Mouse (Mus musculus): Measurements from ENCODE around the gene Drg1.

The Drg1 gene

DNA sequence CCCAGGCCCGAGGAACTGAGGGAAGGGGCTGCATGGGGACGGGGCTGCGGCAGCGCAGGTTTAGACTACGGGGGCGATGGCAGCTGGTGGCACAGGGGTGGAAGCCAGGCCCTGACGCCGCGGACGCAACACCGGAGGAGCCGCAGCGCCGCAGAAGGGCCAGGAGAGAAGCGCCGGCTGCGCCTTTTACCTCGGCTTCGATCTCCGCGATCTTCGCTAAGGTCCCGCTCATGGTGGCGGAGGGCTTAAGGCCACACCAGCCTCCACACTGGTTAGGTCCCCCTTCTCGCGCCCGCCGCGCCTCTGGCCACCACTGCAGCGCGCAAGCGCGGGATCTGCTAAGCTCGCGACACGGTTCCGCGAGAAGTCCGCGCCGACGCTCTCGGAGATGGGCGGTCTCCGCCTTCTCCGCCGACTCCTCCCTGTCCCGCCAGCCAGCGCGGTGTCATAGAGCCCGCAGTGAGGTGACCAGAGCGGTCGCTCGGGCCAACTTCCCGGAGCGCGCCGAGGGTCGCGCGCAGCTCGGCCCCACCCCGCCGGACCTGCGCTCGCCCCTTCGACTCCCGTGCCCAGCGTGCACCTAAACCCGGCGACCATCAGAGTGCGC, at the start of gene Drg1:
Gene Drg1 (minus strand): TSS at position 337 of the 607 bp plus-strand sequence.
- peak; percentile 94 to 95 for DNase-seq (ENCODE audit: low spot score in 2 of 2)

DNA sequence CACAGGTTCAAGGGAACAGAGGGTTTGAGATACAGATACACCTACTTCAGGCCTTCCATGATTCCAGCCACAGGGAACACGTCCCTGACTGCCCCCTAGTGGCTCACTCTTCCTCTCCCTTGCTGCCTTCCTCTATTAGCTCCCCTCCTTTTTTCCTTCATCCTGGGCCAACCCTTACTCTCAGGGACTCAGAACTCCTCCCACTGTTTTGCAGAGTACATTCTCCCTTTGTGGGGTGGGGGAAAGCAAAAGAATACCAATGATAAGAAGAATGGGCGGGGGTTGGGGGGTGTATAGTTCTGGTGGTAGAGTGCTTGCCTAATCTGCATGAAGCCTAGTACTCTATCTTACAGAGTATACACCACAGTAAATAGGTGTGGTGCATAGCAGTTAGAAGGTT, 47.9 kb upstream of the Drg1 start:
- DNase-seq (ENCODE audit: low spot score in 2 of 2): peak in 1 of 2 experiments; percentile 58

DNA sequence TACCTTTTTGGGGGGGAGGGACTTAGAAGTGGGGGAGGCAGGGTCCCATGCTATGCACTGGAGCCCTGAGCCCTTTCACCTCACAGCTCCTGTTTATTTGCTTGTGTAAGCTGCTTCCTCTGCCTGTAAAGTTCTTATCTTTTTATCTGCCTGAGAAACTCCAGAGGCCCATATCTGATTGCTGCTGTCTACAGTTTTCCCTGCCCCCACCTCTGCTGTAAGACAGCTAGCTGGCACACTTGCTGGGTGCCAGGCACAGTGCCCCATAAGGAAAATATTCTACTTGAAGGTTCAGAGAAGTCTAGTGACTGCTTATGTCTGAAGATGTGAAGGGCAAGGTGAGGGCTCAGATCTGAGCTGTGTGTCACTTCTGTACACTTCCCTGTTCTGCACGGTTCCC, 47.1 kb upstream of the Drg1 start:
- no peak for DNase-seq (ENCODE audit: low spot score in 2 of 2)

DNA sequence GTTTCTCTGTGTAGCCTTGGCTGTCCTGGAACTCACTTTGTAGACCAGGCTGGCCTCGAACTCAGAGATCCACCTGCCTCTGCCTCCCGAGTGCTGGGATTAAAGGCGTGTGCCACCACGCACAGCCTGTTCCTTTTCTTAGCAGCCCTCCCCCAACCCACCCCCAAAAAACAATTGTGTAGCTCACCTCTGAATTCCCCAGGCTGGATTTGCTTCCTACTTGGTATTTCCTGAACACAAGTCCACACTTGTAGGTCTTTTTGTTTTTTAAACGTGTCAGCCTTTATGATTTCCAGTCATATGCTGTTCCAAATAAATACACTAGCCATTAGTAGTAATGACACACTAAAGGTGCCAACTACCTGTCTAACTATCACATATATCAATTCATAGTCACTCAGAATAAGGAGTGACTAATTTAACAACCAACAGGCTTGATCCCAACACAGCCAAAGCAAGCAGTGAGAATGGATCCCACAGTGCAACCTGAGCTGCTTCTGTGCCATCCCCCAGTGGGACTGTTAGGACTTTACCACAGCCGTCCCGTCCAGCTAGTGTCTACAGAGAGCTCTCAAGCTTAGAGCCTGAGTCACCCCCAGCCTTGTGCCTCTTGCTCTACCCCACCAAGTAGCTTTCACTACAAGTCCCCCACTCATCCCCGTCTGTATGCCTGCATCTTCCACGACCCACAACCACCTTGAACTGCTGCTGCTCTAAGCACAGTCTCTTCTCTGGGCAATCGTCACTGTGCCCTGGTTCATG, 45.6 kb upstream of the Drg1 start:
- no peak for DNase-seq (ENCODE audit: low spot score in 2 of 2)

DNA sequence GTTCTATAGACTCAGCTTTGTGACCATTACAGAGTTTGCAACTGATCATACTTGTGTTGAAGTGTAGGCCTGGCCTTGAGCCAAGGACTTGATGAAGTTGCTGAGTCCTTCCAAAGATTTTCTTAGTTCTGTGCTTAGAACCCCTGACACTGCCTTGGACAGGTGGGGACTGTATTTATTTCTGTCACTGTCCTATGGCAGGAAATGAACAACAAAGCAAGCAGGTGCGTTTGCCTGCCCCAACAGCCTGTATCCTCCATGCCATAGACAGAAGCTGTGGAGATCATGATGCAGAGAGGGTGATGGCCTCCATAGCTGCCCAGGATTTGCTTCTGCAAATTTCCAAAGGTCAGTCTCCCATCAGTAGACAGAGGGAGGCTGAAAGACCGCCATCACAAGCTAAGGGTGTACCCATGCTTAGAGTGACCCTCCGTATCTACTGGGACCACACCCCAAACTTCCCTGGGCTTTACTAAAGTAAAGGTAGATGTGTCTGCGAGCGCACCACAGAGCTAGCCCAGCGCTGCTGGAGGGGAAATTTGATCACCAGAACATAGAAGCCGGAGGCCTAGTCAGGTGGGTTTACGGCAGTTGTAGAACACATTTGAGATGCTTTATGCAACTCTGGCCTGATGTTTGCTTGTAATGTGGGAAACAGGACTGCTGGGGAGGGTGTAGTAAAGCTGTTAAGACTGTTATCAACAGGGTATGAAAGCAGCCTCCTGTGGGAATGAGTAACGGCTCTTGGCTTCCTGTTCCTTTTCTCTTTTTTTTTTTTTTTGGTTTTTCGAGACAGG, 44.8 kb upstream of the Drg1 start:
- DNase-seq (ENCODE audit: low spot score in 2 of 2): no peak

DNA sequence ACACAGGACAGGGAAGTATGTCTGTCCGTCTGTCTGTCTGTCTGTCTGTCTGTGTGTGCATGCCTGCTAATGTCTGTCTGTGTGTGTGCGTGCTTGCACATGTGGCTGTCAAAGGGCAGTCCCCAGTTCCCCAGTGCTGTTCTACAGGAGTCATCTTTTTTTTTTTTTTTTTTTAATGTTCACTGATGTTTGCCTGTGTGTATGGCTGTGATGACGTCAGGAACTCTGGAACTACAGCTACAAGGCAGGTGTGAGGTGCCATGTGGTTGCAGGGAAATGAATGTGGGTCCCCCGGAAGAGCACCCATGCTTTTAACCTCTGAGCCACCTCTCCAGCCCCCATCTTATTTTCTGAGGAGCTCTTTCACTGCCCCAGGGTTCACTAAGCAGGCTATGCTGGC, 43.7 kb upstream of the Drg1 start:
- DNase-seq (ENCODE audit: low spot score in 2 of 2): no peak

DNA sequence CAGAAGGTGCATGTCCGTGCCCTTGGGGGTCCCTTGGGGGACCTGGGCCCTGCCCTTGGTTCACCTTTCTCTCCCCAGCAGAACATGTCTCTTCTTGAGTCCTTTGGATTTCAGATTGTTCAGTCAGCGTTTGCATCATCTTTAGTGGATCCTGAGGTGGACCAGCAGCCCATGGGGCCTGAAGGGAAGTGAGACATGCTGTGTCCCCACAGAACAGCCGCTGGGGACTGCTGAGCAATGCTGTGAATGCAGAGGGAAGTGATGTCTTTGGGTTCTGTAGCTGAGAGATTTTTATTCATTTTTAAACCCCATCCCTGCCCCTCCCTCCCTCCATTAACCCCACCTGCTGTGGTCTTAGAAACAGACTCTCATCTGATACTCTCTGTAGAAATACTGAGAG, 41.7 kb upstream of the Drg1 start:
- DNase-seq (ENCODE audit: low spot score in 2 of 2): no peak

DNA sequence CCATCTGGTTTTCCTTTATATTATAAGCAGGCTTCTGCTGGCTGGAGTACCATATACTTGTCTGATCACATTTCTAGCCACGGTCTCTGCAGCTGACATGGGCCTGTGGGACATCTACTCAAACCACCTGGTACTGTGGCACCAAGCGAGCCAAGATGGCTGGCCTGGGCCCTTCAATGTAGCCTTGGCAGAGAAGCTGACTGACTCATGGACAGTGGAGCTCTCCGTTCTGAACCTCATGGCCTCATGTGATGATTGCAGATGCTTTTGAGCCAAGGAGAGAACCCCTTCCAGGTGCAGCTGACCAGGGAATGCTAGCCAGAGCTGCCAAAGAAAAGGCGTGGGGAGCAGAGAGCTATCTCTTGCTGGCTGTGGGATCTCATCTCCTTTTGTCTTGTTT, 39.6 kb upstream of the Drg1 start:
- DNase-seq (ENCODE audit: low spot score in 2 of 2): no peak

DNA sequence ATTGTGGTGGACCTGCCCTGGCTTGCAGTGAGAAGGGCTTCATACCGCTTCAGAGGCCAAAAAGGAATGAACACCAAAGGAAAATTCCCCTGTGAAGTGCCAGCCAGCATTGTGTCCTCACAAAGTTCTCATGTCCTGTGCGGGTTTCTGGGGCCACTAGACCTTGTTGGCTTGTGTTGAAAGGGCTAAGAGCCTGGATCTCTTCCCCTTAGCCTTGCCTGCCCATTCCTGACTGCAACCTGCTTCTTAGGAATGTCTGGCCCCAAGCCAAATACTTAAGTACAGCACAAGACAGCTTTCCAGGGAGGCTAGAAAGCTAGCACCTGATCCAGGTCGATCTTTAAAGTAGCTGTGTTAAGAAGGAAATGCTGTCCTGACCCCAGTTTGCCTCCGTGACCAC, 36.6 kb upstream of the Drg1 start:
- no peak for DNase-seq (ENCODE audit: low spot score in 2 of 2)

DNA sequence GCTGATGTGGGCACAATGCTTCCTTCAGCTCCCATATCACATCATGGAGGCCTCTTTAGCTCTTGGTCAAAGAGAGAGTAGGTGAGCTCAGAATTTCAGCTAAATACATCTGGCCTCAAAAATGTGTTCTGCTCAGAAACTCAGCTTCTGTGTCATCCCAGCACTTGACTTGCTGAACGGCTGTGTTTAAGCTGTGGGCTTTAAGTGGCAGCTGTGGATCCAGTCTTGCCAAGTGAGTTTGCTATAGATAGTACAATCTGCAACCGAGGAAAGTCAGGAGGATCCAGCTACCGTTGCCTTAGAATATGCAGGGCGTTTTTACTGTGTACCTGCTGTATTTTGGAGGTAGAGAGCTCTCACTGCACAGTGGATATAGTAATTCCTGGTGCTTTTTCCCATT, 36.2 kb upstream of the Drg1 start:
- no peak for DNase-seq (ENCODE audit: low spot score in 2 of 2)

DNA sequence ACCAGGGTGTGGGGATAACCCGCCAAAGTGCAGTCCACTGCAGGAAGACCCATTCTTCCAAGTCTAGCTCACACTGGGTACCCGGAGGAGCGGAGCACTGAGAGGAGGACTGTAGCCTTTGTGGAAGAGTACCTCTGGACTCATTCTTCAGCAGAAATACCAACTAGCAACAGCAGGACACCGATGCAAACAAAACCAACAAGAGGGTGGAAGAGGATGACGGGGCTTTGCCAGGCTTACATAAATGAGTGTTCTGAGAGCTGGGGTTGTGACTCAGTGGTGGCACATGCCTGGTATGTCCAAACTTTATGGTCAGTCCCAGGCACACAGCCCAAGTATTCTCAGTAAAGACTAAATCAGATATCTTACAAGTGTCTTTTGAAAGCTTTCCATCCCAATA, 34.9 kb upstream of the Drg1 start:
- no peak for DNase-seq (ENCODE audit: low spot score in 2 of 2)

DNA sequence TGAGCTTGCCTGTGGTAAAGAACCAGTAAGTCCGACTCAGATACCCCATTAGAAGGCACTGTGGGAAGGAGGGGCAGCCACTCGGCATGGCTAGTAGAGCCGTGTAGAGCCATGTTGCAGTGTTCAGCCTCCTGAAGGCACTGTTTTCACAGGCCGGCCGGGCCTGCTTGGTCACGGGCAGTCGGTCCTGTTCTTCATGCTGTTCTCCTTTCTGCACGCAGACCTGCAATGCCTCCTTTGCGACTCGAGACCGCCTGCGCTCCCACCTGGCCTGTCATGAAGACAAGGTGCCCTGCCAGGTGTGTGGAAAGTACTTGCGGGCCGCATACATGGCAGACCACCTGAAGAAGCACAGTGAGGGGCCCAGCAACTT, 32.6 kb upstream of the Drg1 start:
- no peak for DNase-seq (ENCODE audit: low spot score in 2 of 2)

DNA sequence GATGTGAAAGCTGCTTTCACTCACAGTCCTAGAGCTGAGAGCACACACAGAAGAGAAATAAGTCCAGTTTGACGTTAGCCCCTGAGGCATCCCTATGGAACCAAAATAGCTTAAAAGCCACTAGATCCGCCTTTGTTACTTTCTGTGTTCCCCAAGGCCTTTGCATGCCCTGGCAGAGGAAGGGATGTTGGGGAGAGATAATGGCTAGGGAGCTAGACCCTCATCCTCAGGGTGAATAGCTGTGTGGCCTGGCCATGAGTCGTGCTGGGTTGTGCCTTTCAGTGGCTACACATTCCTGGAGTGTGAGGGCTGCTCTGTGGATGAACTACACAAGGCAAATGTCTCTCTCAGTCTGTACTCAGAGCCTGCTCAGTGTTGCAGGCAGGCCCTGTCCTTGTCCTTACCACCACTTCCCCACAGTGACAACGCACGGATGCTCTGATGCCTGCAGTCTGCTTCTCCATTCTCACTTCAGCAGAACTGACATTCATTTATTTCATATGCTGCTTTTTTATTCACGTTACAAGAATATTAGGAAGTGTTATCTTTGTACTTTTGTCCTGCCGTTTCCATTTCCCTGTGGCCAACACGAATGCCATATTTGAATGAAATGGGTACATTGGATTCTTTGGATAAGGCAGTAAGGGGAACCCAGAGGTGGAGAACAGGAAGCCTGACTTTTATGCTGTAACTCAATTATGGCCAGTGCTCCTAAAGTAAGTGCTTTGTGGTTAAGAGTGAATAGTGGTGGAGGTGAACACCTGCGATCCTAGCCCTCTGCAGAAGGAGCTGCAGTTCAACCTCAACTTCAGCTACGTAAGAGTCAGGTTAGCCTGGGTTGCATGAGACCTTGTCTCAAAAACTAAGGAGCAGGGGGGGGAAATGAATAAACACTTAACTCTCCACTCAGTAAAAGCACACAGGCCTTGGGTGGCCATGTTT, 31.9 kb upstream of the Drg1 start:
- DNase-seq (ENCODE audit: low spot score in 2 of 2): no peak

DNA sequence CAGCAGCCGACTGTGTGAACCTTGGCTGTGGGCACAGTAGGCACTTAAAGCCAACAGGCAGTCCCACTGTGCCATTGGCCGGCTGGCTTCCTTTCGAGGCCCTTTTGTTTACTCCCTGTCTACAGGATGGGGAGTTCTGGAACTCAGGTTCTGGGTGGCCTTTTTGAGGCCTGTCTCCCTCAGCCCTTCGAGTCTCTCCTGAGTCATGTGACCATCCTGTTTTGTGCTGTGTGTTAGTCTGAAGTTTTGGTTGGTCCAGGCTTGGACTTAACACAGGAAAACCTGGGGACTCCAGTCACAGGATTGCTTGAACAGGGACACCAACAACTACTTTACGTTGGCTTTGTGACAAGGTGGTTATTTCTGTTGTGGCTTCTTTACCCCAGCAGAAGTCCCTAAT, 29.8 kb upstream of the Drg1 start:
- no peak for DNase-seq (ENCODE audit: low spot score in 2 of 2)

DNA sequence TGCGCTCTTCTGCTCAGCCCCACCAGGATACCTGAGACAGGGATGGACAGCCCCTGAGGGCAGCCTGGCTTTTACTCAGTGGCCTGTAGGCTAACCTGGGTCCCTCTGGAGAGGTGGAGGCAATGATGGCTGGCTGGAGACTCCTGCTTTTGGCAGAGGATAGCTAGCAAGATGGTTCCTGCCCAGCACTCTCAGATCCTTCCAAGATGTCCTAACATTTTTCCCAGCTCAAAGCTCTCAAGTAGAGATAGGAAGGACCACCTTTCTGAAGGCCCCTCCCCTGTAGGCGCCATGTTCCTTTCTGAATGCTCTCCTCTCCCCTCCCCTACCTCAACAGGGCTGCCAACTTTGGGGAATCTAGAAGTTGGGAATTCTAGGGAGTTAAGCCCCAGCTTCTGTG, 28.4 kb upstream of the Drg1 start:
- DNase-seq (ENCODE audit: low spot score in 2 of 2): no peak

DNA sequence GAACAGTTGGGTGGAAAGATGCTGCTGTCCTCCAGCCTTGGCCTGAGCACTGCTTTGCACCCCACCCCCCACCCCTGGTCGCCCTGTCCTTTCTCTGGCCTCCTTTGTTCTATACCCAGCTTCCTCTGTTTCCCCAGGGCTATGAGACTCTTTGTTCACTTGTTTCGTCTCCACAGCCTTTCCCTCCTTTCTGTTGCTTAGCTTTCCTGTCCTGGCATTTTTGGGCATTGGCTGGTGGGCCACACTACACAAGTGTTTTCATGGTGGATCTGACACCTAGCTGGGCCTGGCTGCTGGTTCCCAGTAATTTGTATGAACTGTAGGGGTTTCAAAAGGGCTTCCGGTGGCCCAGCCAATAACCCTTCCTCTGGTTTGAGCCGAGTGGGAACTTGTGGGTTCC, 27.1 kb upstream of the Drg1 start:
- DNase-seq (ENCODE audit: low spot score in 2 of 2): no peak

DNA sequence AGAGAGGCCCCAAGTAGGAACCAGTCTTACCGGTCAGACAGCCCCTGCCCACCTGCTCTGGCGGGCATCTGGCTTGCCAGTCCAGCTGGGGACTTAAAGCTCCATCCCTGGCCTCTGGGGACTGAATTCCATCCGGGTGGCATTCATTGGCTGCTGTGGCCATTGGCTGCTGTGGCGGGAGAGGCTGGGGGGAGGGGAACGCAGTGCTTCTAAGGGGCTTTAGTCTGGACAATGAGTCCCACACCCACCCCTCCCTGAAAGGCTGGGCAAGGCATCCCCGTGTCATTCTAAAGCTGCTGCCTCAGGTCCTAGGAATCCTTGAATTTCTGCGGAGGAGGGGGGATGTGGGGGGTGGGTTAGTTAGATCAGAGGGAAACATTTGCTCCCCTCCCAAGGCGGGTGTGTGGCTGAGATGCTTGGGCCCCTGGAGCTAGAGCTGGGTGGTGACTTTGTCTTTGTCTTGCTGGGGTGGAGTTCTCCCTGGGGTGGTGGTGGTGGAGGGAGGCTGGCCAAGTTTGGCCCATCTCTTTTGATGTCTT, 26.6 kb upstream of the Drg1 start:
- peak in 1 of 2 experiments; percentile 36 for DNase-seq (ENCODE audit: low spot score in 2 of 2)

DNA sequence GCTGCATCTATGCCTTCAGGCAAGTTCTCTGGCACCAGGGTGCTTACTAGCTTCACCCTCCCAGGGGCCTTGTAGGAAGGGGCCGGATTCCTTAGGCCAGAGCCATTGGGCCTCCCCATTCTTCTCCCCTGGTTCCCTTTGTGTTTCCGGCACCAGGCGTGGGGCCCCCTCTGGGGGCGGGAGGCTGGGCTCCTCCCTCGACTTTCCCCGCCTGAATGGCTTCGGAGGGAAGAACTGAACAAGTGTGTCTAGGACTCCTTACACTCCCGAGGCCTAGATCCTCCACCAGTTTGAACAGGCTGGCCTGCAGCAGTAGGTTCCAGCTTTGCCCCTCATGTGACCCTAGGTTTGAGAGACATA, 25.8 kb upstream of the Drg1 start:
- DNase-seq (ENCODE audit: low spot score in 2 of 2): peak in 1 of 2 experiments; percentile 33

DNA sequence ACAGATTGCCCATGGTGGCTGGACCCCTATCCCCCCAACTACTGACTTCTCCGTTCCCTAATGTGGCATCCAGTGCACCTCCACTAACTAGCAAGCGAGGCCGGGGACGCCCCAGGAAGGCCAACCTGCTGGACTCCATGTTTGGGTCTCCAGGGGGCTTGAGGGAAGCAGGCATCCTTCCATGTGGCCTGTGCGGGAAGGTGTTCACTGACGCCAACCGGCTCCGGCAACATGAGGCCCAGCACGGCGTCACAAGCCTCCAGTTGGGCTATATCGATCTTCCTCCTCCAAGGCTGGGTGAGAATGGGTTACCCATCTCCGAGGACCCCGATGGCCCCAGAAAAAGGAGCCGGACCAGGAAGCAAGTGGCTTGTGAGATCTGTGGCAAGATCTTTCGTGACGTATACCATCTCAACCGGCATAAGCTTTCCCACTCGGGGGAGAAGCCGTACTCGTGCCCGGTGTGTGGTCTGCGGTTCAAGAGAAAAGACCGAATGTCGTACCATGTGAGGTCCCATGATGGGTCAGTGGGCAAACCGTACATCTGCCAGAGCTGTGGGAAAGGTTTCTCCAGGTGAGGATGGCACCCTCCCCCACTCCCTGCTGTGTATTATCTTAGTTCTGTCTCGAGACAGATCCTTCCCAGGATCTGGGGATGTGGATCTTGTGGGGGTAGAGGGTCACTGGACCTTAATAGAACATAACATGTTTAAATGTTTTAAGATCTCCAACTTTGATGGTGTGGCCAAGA, 25.3 kb upstream of the Drg1 start:
- DNase-seq (ENCODE audit: low spot score in 2 of 2): no peak

DNA sequence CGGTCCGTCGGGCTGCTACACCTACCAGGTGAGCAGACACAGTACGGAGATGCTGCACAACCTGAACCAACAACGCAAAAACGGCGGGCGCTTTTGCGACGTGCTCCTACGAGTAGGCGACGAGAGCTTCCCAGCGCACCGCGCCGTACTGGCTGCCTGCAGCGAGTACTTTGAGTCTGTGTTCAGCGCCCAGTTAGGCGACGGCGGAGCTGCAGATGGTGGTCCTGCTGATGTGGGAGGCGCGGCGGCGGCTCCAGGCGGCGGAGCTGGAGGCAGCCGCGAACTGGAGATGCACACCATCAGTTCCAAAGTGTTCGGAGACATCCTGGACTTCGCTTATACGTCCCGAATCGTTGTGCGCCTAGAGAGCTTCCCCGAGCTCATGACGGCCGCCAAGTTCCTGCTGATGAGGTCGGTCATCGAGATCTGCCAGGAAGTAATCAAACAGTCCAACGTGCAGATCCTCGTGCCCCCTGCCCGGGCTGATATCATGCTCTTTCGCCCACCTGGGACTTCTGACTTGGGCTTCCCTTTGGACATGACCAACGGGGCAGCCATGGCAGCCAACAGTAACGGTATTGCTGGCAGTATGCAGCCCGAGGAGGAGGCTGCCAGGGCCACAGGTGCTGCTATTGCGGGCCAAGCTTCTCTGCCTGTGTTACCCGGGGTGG, 24.6 kb upstream of the Drg1 start:
- DNase-seq (ENCODE audit: low spot score in 2 of 2): peak in 1 of 2 experiments; percentile 49
